Mouse (Mus musculus) stomach, embryonic 16.5 days (tissue): Measurements from ENCODE around the gene Kcne1l. TPM values are rescaled to one million over a fixed set of nuclear protein-coding genes. Genes with fewer than 3 reads are reported as not detected.

ENCODE experiments used
- ATAC-seq: fragments of 200-750 bp; cut with Nextera tagmentation; 2 replicates; pipeline ENCODE4 v1.8.0; 2017; ENCODE audit warnings: moderate number of reproducible peaks, moderate TSS enrichment; ENCODE audit not compliant: insufficient read depth, low FRiP score
- H3K27ac ChIP-seq: fragments of 300-500 bp; sonication (generic); 2 replicates; pipeline ENCODE4 v1.5.1; 2014; ENCODE audit warnings: low read length
- H3K27me3 ChIP-seq: fragments of 300-500 bp; sonication (generic); 2 replicates; pipeline ENCODE4 v1.6.1; 2014; ENCODE audit warnings: low read length, control low read depth, mixed read lengths; ENCODE audit not compliant: control insufficient read depth, insufficient read depth
- H3K36me3 ChIP-seq: fragments of 300-500 bp; sonication (generic); 2 replicates; pipeline ENCODE4 v1.6.1; 2014; ENCODE audit warnings: low read length; ENCODE audit not compliant: control insufficient read depth, insufficient read depth
- H3K4me1 ChIP-seq: fragments of 300-500 bp; sonication (generic); 2 replicates; pipeline ENCODE4 v1.6.1; 2014; ENCODE audit warnings: low read length, control low read depth, mixed read lengths; ENCODE audit not compliant: control insufficient read depth, insufficient read depth
- H3K4me2 ChIP-seq: fragments of 300-500 bp; sonication (generic); 2 replicates; pipeline ENCODE4 v1.6.1; 2014; ENCODE audit warnings: low read depth, low read length, mixed read lengths
- H3K4me3 ChIP-seq: fragments of 300-500 bp; sonication (generic); replicated peaks from 2 replicates; pipeline ENCODE4 v1.5.1; 2014; ENCODE audit warnings: mild to moderate bottlenecking, low read length
- H3K9ac ChIP-seq: fragments of 300-500 bp; sonication (generic); 2 replicates; pipeline ENCODE4 v1.6.1; 2014; ENCODE audit warnings: low read length
- H3K9me3 ChIP-seq: fragments of 300-500 bp; sonication (generic); replicated peaks from 2 replicates; pipeline ENCODE4 v1.6.1; 2016; ENCODE audit warnings: low read length, control low read depth; ENCODE audit not compliant: control insufficient read depth
- WGBS: fragments of 180-500 bp; shearing (Covaris S2); extraction: QIAGEN DNeasy Blood & Tissue Kit; methylation state at CpG from one replicate; pipeline ENCODE4 v1.1.7; 2014; 5-methylcytosine and 5-hydroxymethylcytosine counted together
- polyA plus RNA-seq: library from polyadenylated mRNA; unstranded; fragments of >200 nt; fragmentation: Nextera tagmentation; extraction: Ambion mirVana; gene quantifications from 2 replicates; pipeline ENCODE4 v1.2.1, GENCODE M21; 2015

Kcne1l gene
- polyA plus RNA-seq, 1 experiment from 2014 or later, result 34.1 TPM

DNA sequence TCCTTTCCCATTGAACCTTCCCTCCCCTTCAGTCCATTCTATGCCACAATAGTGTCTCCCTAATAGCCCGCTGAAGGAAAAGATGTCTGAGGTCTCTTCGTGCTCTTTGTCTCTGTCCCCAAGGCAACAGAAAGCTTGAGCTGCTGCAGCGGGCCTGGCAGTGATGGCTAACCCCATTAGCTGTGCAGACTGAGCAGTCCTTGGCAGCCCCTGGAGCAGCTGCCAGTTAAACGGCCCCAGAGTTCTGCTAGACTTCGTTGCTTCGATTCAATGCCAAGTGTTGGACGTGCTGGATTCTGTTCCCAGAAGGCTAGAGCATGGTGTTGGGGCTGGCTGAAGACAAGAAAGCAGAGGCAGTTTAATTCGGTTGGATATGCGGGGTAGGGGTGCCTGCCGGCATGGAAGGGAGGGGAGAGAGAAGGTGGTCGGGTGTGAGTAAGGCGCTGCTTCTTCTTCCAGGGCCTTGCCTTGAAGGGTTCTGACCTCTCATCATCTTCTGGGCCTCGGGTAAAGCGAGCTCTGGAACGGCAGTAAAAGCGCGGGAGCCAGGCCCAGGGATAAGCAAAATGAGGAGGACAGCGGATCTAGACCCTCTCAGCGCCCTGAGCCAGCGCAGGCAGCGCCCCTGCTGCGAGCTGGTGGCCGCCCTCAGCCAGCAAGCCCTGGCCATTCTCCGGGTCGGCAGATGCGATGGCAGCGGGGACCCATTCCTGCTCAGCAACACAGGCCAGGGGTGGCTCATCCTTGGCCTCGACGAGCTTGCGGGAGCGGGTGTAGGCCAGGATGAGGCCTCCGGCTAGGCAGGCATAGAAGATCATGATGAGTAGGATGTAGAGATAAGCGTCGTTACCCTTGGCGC is 855 bp downstream of the Kcne1l start:
- H3K9ac ChIP-seq, result peak overlapping the region; percentile 63

DNA sequence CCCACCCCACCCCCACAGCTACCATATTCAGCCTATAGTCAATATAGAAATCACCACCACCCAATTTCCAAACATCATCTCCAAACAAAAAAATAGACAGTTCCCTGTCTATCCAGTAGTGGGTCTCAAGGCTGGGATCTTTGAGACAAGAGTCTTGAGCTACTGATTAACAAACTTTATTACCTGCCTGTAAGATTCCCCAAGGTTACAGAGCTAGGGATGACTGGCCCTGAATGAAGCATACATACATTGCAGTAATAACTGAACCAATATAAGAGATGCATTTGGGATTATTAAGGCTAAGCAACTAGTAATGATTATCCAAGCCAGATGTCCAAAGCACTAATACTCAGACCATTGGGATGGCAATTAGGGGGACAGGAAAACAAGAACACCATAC is 1.5 kb downstream of the Kcne1l start:
- Histone ChIP-seq H3K9me3 (no peaks in the 10 kb centered on the region), H3K36me3 (no peaks in the 10 kb centered on the region), H3K4me3 (no peak overlapping the region), H3K27me3 (peaks cover 12% of the 10 kb centered on the region), H3K27ac (no peak overlapping the region), H3K4me1 (peaks cover 3% of the 10 kb centered on the region; the same call in 1 of the 2 replicates), H3K9ac (no peak overlapping the region), H3K4me2 (no peak overlapping the region)
- ATAC-seq, result no peak

More for the DNA sequence above, 855 bp downstream of the Kcne1l start:
- 35% methylated on average over 35 of the region's 35 CpGs for WGBS
- H3K4me1 ChIP-seq, result peaks cover 3% of the 10 kb centered on the region; the same call in 1 of the 2 replicates
- H3K4me2 ChIP-seq, result peak overlapping the region; percentile 52
- ATAC-seq, result peak; percentile 17; the same call in 1 of the 2 replicates
- peaks cover 12% of the 10 kb centered on the region for H3K27me3 ChIP-seq
- peak overlapping the region; percentile 35 for H3K4me3 ChIP-seq
- H3K27ac ChIP-seq, result 0 out of 2 replicates have a peak overlapping the region, but pooled peaks have one; percentile 6
- H3K9me3 ChIP-seq, result no peaks in the 10 kb centered on the region
- no peaks in the 10 kb centered on the region for H3K36me3 ChIP-seq

DNA sequence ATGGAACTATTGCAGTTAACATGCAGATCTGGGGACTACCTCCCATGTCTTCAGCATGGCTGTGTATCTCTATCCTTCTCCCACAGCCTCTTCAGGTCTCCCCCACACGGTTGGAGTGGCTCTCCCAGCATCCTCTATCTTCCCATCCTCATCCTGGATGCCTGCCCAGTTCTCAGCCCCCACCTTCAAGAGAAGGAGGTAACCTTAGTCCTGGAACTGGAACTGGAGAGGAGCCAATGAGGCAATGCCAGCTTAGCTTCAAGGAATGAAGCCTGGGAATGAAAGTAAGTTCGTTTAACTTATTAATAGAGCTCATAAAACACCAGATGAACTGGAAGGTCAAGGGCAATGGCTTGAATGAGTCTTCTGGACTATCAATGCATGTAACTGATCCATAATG is 2.6 kb downstream of the Kcne1l start:
- Histone ChIP-seq H3K4me3 (no peak overlapping the region), H3K9ac (no peak overlapping the region), H3K4me1 (peaks cover 3% of the 10 kb centered on the region; the same call in 1 of the 2 replicates), H3K36me3 (no peaks in the 10 kb centered on the region), H3K9me3 (no peaks in the 10 kb centered on the region), H3K27me3 (peaks cover 12% of the 10 kb centered on the region), H3K4me2 (no peak overlapping the region), H3K27ac (no peak overlapping the region)
- ATAC-seq, result no peak
- 48% methylated on average over 2 of the region's 2 CpGs for WGBS

DNA sequence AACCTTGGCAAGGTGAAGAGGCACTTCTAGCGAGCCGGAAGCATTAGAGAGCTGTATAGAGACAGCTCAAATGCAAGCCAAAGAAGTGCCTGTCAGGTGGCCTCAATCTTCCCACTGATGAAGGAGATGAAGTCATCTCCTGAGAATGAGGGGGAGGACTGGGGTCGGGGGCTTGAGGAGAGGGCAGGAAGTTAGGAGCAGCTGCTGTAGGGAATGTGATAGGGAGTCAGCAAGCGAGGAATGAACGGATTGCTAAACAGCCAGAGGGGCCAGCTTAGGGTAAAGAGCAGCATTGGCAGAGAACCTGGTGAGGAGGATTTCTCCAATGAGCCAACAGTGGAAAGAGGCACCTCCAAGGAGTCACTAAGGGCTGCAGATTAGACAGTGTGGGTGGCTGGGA is 20.2 kb downstream of the Kcne1l start:
- Histone ChIP-seq H3K27ac (no peak overlapping the region), H3K4me2 (no peak overlapping the region), H3K9ac (no peak overlapping the region), H3K4me1 (no peaks in the 10 kb centered on the region), H3K27me3 (no peaks in the 10 kb centered on the region; the same call in 1 of the 2 replicates), H3K4me3 (no peak overlapping the region), H3K36me3 (no peaks in the 10 kb centered on the region), H3K9me3 (no peaks in the 10 kb centered on the region)
- 52% methylated on average over 5 of the region's 5 CpGs for WGBS
- ATAC-seq, result no peak

DNA sequence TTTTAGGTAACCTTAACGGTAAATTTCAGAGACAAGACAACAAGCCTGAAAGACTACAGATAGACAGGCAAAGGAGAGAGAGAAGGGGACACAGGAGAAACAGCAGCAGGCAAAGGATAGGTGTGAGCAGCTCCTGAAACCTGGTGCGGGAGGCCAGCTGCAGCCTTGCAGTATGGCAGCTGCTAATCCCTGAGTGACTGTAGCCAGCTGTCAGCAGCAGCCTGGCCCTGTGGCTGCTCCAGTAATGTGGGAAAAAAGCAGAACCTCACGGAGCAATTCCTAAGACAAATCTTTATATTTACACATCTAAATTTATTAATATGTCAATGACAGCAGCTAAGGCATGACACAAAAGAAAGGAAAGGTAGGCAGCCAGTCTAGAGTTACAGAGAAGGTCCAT is 29.5 kb downstream of the Kcne1l start:
- H3K27me3 ChIP-seq, result peaks cover 9% of the 10 kb centered on the region; the same call in 1 of the 2 replicates
- H3K4me2 ChIP-seq, result no peak overlapping the region
- H3K9me3 ChIP-seq, result no peaks in the 10 kb centered on the region
- no peak overlapping the region for H3K27ac ChIP-seq
- H3K9ac ChIP-seq, result no peak overlapping the region
- H3K4me3 ChIP-seq, result no peak overlapping the region
- 26% methylated on average over 3 of the region's 3 CpGs for WGBS
- no peaks in the 10 kb centered on the region for H3K36me3 ChIP-seq
- H3K4me1 ChIP-seq, result no peaks in the 10 kb centered on the region
- no peak for ATAC-seq

DNA sequence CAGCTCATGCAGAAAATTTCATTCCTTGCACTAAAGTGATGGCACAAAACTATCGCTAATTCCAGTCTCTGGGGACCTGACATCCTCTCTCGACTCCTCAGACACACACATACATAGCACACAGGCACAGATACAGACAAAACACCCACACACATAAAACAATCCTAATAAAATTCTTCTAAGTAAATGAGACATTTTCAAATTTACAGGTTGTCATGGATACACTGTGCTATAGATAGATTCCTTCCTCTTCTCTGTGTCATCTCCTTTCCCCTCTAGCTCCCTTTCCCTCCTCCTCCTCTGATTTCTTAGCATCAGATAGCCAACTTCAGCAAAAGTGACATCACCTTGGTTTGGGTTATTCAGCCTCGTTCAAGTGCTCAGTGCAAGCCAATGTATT is 30.1 kb downstream of the Kcne1l start:
- Histone ChIP-seq H3K9me3 (no peaks in the 10 kb centered on the region), H3K27me3 (peaks cover 9% of the 10 kb centered on the region; the same call in 1 of the 2 replicates), H3K4me2 (no peak overlapping the region), H3K36me3 (no peaks in the 10 kb centered on the region), H3K4me1 (no peaks in the 10 kb centered on the region), H3K9ac (no peak overlapping the region), H3K27ac (no peak overlapping the region), H3K4me3 (no peak overlapping the region)
- ATAC-seq, result no peak
- WGBS, result 38% methylated on average over 3 of the region's 3 CpGs

Other genes starting within 250 kb of the Kcne1l start
- 0.03 and 0.05 TPM in 2 replicates for gene Gucy2f, start 109.4 kb downstream of the Kcne1l start, polyA plus RNA-seq
- gene Nxt2, start 79.5 kb downstream of the Kcne1l start, polyA plus RNA-seq, result 23.7 and 25.7 TPM in 2 replicates
- 13.8 and 14.6 TPM in 2 replicates for gene Acsl4, start 84.2 kb upstream of the Kcne1l start, polyA plus RNA-seq